Mouse (Mus musculus) CH12.LX (cell line): ENCODE results near the gene Slc22a5.

Experiments used
- CHD2 ChIP-seq: IDR thresholded peaks from 2 replicates; pipeline ENCODE4 v1.6.1; 2011; ENCODE audit warnings: low read length, improper control_type of control experiment
- CTCF ChIP-seq, 2 experiments: IDR thresholded peaks in 1 of 2; conservative IDR thresholded peaks in 1 of 2; 2 replicates each; pipeline ENCODE4 v1.5.1; 2011 to 2012; ENCODE audit warnings: low read depth in 2 of 2, low read length in 2 of 2, improper control_type of control experiment in 1 of 2, inconsistent platforms in 1 of 2, mild to moderate bottlenecking in 1 of 2, moderate library complexity in 1 of 2
- ELF1 ChIP-seq: IDR thresholded peaks from 2 replicates; pipeline ENCODE4 v1.6.1; 2014; ENCODE audit warnings: low read depth, mild to moderate bottlenecking, inconsistent platforms, low read length, improper control_type of control experiment
- ETS1 ChIP-seq: conservative IDR thresholded peaks from 2 replicates; pipeline ENCODE4 v1.6.1; 2012; ENCODE audit warnings: low read depth, mild to moderate bottlenecking, inconsistent platforms, low read length, improper control_type of control experiment, moderate library complexity
- PAX5 ChIP-seq: IDR thresholded peaks from 2 replicates; pipeline ENCODE4 v1.6.1; 2012; ENCODE audit warnings: low read length, inconsistent platforms, mixed read lengths
- POLR2A ChIP-seq: IDR thresholded peaks from 2 replicates; pipeline ENCODE4 v1.6.1; 2011; ENCODE audit warnings: low read depth, mild to moderate bottlenecking, improper control_type of control experiment, low read length
- USF1 ChIP-seq: IDR thresholded peaks from 2 replicates; pipeline ENCODE4 v1.6.1; 2014; ENCODE audit warnings: low read depth, mild to moderate bottlenecking, inconsistent platforms, low read length, improper control_type of control experiment
- ZC3H11A ChIP-seq: IDR thresholded peaks from 2 replicates; pipeline ENCODE4 v1.6.1; 2012; ENCODE audit warnings: low read depth, mild to moderate bottlenecking, inconsistent platforms, low read length, improper control_type of control experiment
- ZNF384 ChIP-seq: IDR thresholded peaks from 2 replicates; pipeline ENCODE4 v1.6.1; 2012; ENCODE audit warnings: low read depth, low read length, improper control_type of control experiment, inconsistent platforms

DNA sequence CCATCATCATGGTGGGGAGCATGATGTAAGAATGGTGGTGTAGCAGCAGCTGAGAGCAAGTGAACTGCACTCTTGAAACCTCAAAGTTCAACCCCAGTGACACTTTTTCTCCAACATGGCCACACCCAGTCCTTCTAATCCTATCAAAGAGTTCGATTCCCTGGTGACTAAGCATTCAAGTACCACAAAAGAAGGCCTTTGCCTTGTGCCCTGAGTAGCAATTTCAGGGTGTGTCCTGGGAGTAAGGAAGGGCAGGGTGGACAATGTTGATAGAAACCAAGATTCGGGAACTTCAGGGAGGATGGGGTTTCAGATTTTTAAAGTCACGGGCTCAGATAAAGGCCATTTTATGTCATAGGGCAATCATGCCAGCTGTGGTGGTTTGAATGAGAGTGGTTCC is 38.3 kb upstream of the Slc22a5 start:
- TF ChIP-seq CHD2: no peak
- no peak for TF ChIP-seq ZNF384
- no peak for TF ChIP-seq PAX5
- TF ChIP-seq USF1: no peak
- TF ChIP-seq POLR2A: no peak
- TF ChIP-seq CTCF (conservative IDR thresholded peaks at IDR 0.05 in 1 of 2, IDR thresholded peaks at IDR 0.05 in 1 of 2; ENCODE audit: low read depth in 2 of 2, low read length in 2 of 2): no peak
- no peak for TF ChIP-seq ZC3H11A
- no peak for TF ChIP-seq ETS1
- no peak for TF ChIP-seq ELF1
